Mouse (Mus musculus) liver, embryonic 11.5 days (tissue): ENCODE results near the gene Gm20517. TPM values are rescaled to one million over a fixed set of nuclear protein-coding genes. Genes with fewer than 3 reads are reported as not detected.

Experiments
- ATAC-seq: fragments of 200-750 bp; cut with Nextera tagmentation; replicated peaks from 2 replicates; pipeline ENCODE4 v1.8.0; 2017; ENCODE audit warnings: moderate number of reproducible peaks, mild to moderate bottlenecking, moderate TSS enrichment, moderate library complexity; ENCODE audit not compliant: low FRiP score
- DNase-seq: peaks from one replicate; pipeline ENCODE4 v3.0.0-alpha.2; 2017; ENCODE audit warnings: low spot score
- H3K27ac ChIP-seq: fragments of 300-500 bp; sonication (generic); 2 replicates; pipeline ENCODE4 v1.5.1; 2014; ENCODE audit warnings: mild to moderate bottlenecking, low read depth, low read length, control low read depth
- H3K27me3 ChIP-seq: fragments of 300-500 bp; sonication (generic); replicated peaks from 2 replicates; pipeline ENCODE4 v1.6.1; 2014; ENCODE audit warnings: low read length, mixed read lengths; ENCODE audit not compliant: control insufficient read depth, insufficient read depth
- H3K36me3 ChIP-seq: fragments of 300-500 bp; sonication (generic); 2 replicates; pipeline ENCODE4 v1.6.1; 2014; ENCODE audit warnings: mild to moderate bottlenecking, low read length, moderate library complexity, mixed read lengths; ENCODE audit not compliant: control insufficient read depth, insufficient read depth
- H3K4me1 ChIP-seq: fragments of 300-500 bp; sonication (generic); replicated peaks from 2 replicates; pipeline ENCODE4 v1.6.1; 2014; ENCODE audit warnings: low read length, mixed read lengths; ENCODE audit not compliant: control insufficient read depth, insufficient read depth
- H3K4me2 ChIP-seq: fragments of 300-500 bp; sonication (generic); 2 replicates; pipeline ENCODE4 v1.6.1; 2014; ENCODE audit warnings: mild to moderate bottlenecking, control low read depth, moderate library complexity
- H3K4me3 ChIP-seq: fragments of 300-500 bp; sonication (generic); 2 replicates; pipeline ENCODE4 v1.5.1; 2014; ENCODE audit warnings: low read depth, low read length, control low read depth
- H3K9ac ChIP-seq: fragments of 300-500 bp; sonication (generic); 2 replicates; pipeline ENCODE4 v1.6.1; 2014; ENCODE audit warnings: low read depth, low read length, control low read depth
- H3K9me3 ChIP-seq: fragments of 300-500 bp; sonication (generic); 2 replicates; pipeline ENCODE4 v1.6.1; 2016; ENCODE audit warnings: low read length, inconsistent platforms, mixed read lengths; ENCODE audit not compliant: control insufficient read depth
- WGBS: fragments of 180-500 bp; shearing (Covaris S2); extraction: QIAGEN DNeasy Blood & Tissue Kit; methylation state at CpG from one replicate; pipeline ENCODE4 v1.1.7; 2014; 5-methylcytosine and 5-hydroxymethylcytosine counted together
- polyA plus RNA-seq: library from polyadenylated mRNA; unstranded; fragments of >200 nt; fragmentation: Nextera tagmentation; extraction: Ambion mirVana; gene quantifications from 2 replicates; pipeline ENCODE4 v1.2.1, GENCODE M21; 2014

The Gm20517 gene
- polyA plus RNA-seq, 1 experiment from 2014 or later = 2.5 TPM

GRCm38 (mm10) chr17:47626031-47626430, 14.6 kb downstream of the Gm20517 start:
- Histone ChIP-seq H3K9ac (no peak overlapping the region), H3K36me3 (peaks cover 34% of the 10 kb centered on the region), H3K4me3 (no peak overlapping the region), H3K4me1 (peaks cover 15% of the 10 kb centered on the region), H3K9me3 (no peaks in the 10 kb centered on the region), H3K27me3 (no peaks in the 10 kb centered on the region), H3K27ac (no peak overlapping the region), H3K4me2 (no peak overlapping the region)
- ATAC-seq (no peak), DNase-seq (no peak)
- WGBS = 86% methylated on average over 5 of the region's 5 CpGs

- H3K9ac ChIP-seq = peak overlapping the region; percentile 69
- no peaks in the 10 kb centered on the region for H3K9me3 ChIP-seq
- H3K27me3 ChIP-seq = no peaks in the 10 kb centered on the region
- peaks cover 21% of the 10 kb centered on the region for H3K4me1 ChIP-seq
- peaks cover 25% of the 10 kb centered on the region for H3K36me3 ChIP-seq
- WGBS = 70% methylated on average over 2 of the region's 2 CpGs
- peak overlapping the region; percentile 100 for H3K4me2 ChIP-seq
- DNase-seq (no peak), ATAC-seq (no peak)
- peak overlapping the region; percentile 63 for H3K4me3 ChIP-seq
- H3K27ac ChIP-seq = peak overlapping the region; percentile 87
Measured at GRCm38 (mm10) chr17:47627791-47628190, 16.4 kb downstream of the Gm20517 start.

DNA sequence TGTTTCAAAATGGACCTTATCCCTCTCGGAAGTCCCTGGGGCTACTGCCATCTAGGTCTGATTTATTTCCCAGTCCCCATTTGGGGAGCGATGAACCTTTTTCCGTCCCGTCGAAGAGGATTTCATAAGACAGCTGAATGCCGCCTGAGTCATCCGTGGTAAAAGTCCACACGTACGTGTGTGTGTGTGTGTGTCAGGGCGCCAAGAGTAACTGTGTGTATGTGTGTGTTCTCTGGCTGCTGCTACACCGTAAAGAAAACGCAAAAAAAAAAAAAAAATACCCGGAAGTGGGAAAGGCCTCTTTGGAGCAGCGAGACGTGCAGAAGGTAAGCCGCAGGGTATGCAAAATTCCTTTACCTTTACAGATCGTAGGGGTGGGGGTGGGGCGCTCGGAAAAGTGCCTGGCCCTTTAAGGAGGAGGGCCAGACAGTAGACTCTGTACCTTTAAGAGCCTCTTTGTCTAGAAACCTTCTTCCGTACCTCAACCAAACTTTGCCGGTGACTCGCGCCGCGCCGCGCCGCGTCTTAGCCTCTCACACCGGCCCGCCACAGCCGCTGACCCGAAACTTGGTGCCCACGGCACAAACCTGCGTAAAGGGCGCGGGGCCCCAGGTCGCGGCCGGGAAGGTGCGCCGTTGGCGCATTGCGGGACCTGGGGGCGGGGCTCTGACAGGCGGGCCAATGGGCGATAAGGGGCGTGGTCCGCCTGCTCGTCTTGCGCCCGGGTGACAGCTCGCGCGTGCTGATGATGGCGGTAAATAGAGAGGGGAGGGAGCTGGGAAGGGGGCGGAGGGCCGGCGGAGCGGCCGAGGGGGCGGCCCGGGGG, 17.7 kb downstream of the Gm20517 start:
- Histone ChIP-seq H3K4me2 (peak overlapping the region; percentile 100), H3K4me3 (peak overlapping the region; percentile 63), H3K36me3 (peaks cover 14% of the 10 kb centered on the region), H3K27me3 (no peaks in the 10 kb centered on the region), H3K9ac (peak overlapping the region; percentile 81), H3K27ac (peak overlapping the region; percentile 87), H3K9me3 (no peaks in the 10 kb centered on the region), H3K4me1 (peaks cover 26% of the 10 kb centered on the region)
- DNase-seq (peak; percentile 96), ATAC-seq (peak; percentile 89)
- under 1% methylated on average over 62 of the region's 63 CpGs for WGBS

DNA sequence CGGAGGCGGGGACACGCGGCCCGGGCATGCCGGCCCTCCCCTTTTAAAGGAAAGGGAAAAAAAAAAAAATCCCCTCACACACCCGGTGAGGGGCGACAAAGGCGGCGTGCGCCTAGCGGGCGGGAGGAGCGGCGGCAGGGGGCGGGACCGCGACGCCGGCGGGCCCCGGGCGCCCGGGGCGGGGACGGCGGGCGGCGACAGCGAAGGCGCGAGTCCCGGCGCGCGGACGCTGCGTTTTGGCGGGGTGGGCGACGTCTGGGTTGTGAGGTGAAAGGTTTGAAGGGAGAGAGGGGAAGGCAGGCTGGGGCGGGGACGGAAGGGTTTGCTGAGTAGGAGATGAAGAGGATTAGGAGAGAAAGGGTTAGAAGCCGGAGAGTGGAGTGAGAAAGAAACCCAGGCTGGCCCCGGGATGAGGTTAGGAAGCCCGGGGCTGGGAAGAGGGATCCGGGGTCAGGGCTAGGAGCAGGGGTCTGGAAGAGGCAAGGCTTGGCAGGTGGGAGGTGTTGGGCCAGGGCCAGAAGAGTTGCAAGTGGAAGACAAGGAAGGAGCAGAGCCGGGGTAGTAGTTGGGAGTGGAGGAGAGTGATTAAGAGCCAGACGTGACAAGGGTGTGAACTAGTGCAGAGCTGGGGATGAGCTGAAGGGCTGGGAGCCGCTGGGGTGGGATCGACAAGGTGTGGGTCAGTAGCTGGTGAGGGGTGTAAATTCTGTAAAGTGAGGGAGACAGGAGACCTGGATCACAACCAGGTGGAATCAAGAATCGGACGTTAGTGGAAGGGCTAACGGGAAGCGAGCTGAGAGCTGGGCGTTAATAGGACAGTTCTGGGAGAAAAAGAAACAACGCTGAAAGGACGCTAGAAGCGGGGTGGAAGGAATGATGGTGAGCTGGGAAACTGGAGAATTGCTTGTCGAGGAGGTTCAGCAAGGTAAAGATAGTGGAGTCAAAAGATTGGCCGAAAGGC, 18.6 kb downstream of the Gm20517 start:
- peaks cover 12% of the 10 kb centered on the region for H3K36me3 ChIP-seq
- H3K4me2 ChIP-seq = peak overlapping the region; percentile 100
- H3K27me3 ChIP-seq = no peaks in the 10 kb centered on the region
- peaks cover 26% of the 10 kb centered on the region for H3K4me1 ChIP-seq
- no peaks in the 10 kb centered on the region for H3K9me3 ChIP-seq
- DNase-seq (no peak), ATAC-seq (peak; percentile 58)
- WGBS = under 1% methylated on average over 61 of the region's 61 CpGs
- H3K4me3 ChIP-seq = peak overlapping the region; percentile 63
- peak overlapping the region; percentile 81 for H3K9ac ChIP-seq
- peak overlapping the region; percentile 87 for H3K27ac ChIP-seq

DNA sequence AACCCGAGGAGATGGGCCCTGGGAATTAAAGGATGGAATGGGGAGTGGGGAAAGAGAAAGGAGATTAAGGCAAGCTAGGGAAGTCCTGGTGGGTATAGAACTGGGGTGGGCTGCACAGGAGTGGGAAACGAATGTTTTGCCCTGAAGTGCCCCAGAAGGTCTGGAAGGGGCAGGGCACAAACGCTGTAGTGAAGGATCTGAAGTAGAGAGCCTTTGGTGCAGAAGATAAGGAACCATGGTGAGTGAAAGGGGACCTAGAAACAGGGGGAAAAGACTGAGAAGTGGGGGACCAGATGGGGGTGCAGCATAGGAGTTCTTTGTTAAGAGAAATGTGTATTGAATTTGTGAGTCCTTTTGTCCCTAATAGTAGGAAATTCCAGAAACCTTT, 19.3 kb downstream of the Gm20517 start, which contains the start of gene Usp49:
Usp49 (plus strand) TSS at position 13 of the 388 bp plus-strand sequence.
- no peaks in the 10 kb centered on the region for H3K9me3 ChIP-seq
- ATAC-seq (no peak; the same call in 1 of the 2 replicates), DNase-seq (no peak)
- H3K36me3 ChIP-seq = peaks cover 8% of the 10 kb centered on the region
- peaks cover 26% of the 10 kb centered on the region for H3K4me1 ChIP-seq
- no peaks in the 10 kb centered on the region for H3K27me3 ChIP-seq
- peak within 1 kb of the TSS; percentile 87 for H3K27ac ChIP-seq
- peak within 1 kb of the TSS; percentile 100 for H3K4me2 ChIP-seq
- peak within 1 kb of the TSS; percentile 81 for H3K9ac ChIP-seq
- peak within 1 kb of the TSS; percentile 63 for H3K4me3 ChIP-seq
- WGBS = 1% methylated on average over 3 of the region's 3 CpGs

DNA sequence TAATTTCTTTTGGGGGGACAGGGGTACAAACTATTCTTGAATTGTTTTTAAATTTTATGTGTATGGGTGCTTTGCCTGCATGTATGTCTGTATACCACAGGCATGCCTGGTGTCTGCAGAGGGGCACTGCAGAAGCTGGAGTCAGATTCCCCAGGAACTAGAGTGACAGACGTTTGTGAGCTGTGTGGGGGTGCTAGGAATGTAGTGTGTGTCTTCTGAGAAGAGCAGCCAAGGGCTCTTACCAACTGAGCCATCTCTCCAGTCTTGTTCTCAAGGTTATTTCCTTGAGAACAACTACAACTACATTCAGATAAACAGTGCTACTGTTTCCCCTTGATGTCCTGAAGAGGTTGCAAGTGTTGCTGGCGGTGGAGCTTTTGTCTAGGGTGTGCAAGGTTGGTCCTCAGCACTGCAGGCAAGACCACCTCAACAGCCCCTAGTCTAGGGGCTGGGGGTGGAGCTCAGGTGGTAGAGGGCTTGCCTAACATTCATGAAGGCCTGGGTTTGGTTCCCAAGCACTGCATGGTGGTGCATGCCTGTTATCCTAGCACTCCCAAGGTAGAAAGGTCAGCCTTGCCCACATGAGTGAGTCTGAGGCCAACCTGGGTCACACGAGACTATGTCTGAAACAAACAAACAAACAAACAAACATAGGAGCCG, 20.9 kb downstream of the Gm20517 start:
- H3K4me3 ChIP-seq = no peak overlapping the region
- H3K4me2 ChIP-seq = peak overlapping the region; percentile 23; the same call in 1 of the 2 replicates
- H3K4me1 ChIP-seq = peaks cover 26% of the 10 kb centered on the region
- H3K27ac ChIP-seq = no peak overlapping the region
- H3K27me3 ChIP-seq = no peaks in the 10 kb centered on the region
- H3K36me3 ChIP-seq = no peaks in the 10 kb centered on the region
- no peak for DNase-seq
- 67% methylated on average over 4 of the region's 4 CpGs for WGBS
- H3K9ac ChIP-seq = no peak overlapping the region
- ATAC-seq = no peak
- no peaks in the 10 kb centered on the region for H3K9me3 ChIP-seq

GRCm38 (mm10) chr17:47633999-47634770, 22.8 kb downstream of the Gm20517 start:
- Histone ChIP-seq H3K4me1 (peaks cover 20% of the 10 kb centered on the region), H3K9ac (no peak overlapping the region), H3K36me3 (no peaks in the 10 kb centered on the region), H3K9me3 (no peaks in the 10 kb centered on the region), H3K27ac (no peak overlapping the region), H3K27me3 (no peaks in the 10 kb centered on the region), H3K4me2 (no peak overlapping the region), H3K4me3 (no peak overlapping the region)
- ATAC-seq = no peak
- no peak for DNase-seq
- 73% methylated on average over 7 of the region's 7 CpGs for WGBS
